Mouse (Mus musculus): Measurements from ENCODE around the gene Fam227b. TPM values are rescaled to one million over a fixed set of nuclear protein-coding genes. Genes with fewer than 3 reads are reported as not detected.

The Fam227b gene
- polyA plus RNA-seq, 1 experiment from 2014 or later: not detected

DNA sequence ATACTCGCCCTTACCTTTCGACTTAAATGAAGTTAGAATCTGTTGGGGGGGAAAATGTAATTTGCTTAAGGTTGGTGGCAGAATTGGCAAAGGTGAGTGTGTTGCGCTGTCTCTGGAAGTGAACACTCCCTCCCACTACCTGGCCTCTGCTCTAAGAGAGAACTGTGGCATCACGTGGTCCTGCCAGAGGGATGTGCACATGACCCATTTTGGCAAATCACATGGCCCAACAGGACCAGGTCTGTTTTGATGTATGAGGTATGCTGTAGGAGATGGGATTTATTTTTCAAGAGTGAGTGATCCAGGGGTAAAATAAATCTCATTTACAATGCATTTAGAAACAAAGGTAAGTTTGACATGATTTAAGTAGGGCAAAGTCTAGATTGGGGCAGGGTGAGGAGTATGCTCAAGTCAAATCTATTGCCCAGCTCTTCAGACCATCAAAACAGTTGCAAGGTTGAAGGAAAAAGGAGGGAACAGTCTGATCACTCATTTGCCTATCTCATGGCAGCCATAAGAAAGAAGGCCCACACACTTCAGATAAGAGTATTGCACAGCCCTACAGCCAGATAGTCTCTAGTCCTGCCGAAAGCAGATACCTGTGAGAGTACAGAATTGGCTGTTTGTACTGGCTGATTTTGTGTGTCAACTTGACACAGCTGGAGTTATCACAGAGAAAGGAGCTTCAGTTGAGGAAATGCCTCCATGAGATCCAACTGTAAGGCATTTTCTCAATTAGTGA, 13.6 kb upstream of the Fam227b start:
- 94% methylated on average over 5 of the region's 5 CpGs for WGBS
- Histone ChIP-seq H3K9ac (no peak overlapping the region), H3K27ac (no peak overlapping the region), H3K4me2 (replicated peaks) (no peak overlapping the region), H3K36me3 (replicated peaks; ENCODE audit: control insufficient read depth, insufficient read depth) (peaks cover 39% of the 10 kb centered on the region), H3K4me1 (replicated peaks; ENCODE audit: control insufficient read depth, insufficient read depth, low read length) (no peaks in the 10 kb centered on the region), H3K4me3 (replicated peaks; ENCODE audit: low read length) (no peak overlapping the region), H3K9me3 (ENCODE audit: control insufficient read depth, low read length) (no peaks in the 10 kb centered on the region), H3K27me3 (ENCODE audit: control insufficient read depth, insufficient read depth, low read length) (no peaks in the 10 kb centered on the region)
- ATAC-seq (ENCODE audit: low FRiP score) (no peak), DNase-seq (ENCODE audit: low spot score) (no peak)

DNA sequence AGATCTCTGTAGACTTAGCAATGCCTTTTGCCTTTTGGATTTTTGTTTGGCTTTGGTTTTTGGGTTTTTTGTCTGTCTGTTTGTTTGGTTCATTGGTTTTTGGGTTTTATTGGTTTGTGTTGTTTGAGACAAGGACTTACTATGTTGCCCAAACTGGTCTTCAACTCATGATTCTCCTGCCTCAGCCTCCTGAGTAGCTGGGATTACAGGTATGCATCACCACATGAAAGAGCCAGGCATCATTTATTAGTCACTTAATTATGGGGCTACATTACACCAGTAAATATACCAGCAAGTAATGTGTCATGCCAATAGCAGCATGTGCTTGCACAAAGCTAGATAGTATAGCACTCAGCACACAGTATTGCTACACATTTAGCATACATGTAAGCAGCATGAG, 4.1 kb downstream of the Fam227b start:
- no peak for DNase-seq (ENCODE audit: low spot score)

DNA sequence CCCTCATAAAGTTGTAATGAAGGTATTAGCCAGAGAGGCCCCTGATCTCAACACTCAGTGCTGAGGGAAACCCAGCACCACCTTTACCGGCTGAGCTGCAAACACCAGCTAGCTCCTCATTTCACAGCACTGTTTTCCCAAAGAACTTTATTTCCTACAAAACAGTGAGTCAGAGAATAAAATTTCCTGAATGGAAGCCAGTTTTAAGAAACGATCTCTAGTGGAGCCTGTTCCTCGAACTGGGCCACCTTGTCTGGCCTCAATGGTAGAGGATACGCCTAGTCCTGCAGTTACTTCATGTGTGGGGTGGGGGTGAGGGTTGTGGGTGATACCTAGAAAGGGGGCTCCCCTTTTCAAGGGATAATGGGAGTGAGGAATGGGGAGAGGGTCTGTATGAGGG, 57.2 kb downstream of the Fam227b start:
- Histone ChIP-seq H3K36me3 (replicated peaks; ENCODE audit: control insufficient read depth, insufficient read depth) (no peaks in the 10 kb centered on the region), H3K9ac (no peak overlapping the region), H3K27me3 (ENCODE audit: control insufficient read depth, insufficient read depth, low read length) (no peaks in the 10 kb centered on the region), H3K9me3 (ENCODE audit: control insufficient read depth, low read length) (no peaks in the 10 kb centered on the region), H3K4me1 (replicated peaks; ENCODE audit: control insufficient read depth, insufficient read depth, low read length) (no peaks in the 10 kb centered on the region), H3K27ac (no peak overlapping the region), H3K4me3 (replicated peaks; ENCODE audit: low read length) (no peak overlapping the region), H3K4me2 (replicated peaks) (no peak overlapping the region)
- no peak for ATAC-seq (ENCODE audit: low FRiP score)
- no peak for DNase-seq (ENCODE audit: low spot score)
- 92% methylated on average over 4 of the region's 4 CpGs for WGBS

More for the DNA sequence above, 4.1 kb downstream of the Fam227b start:
- no peaks in the 10 kb centered on the region for H3K9me3 ChIP-seq (ENCODE audit: control insufficient read depth, low read length)
- no peak overlapping the region for H3K4me2 ChIP-seq (replicated peaks)
- no peak overlapping the region for H3K27ac ChIP-seq
- peaks cover 4% of the 10 kb centered on the region; the same call in 1 of the 2 replicates for H3K27me3 ChIP-seq (ENCODE audit: control insufficient read depth, insufficient read depth, low read length)
- 0 out of 2 replicates have a peak, but pooled peaks cover under 1% of the 10 kb centered on the region for H3K4me1 ChIP-seq (replicated peaks; ENCODE audit: control insufficient read depth, insufficient read depth, low read length)
- no peaks in the 10 kb centered on the region for H3K36me3 ChIP-seq (replicated peaks; ENCODE audit: control insufficient read depth, insufficient read depth)
- no peak for ATAC-seq (ENCODE audit: low FRiP score)
- no peak overlapping the region for H3K4me3 ChIP-seq (replicated peaks; ENCODE audit: low read length)
- no peak overlapping the region for H3K9ac ChIP-seq

DNA sequence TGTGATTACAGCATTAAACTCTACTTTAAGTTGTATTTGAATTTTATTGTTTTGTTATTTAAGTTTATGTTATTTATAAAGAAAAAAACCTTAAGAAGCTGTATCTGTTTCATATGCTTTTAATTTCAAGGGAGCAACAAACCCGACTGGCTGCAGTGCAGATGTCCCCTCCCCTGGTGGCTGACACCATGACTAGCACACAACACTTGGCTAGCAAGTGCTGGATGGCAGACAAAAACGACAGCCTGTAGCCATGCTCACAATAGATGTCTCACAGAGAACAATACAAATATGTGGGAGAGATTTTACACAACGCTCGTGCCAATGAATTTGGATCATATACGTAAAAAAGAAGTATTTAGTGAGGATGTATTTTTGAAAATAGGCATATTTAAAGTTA, 61.4 kb downstream of the Fam227b start:
- Histone ChIP-seq H3K9me3 (ENCODE audit: control insufficient read depth, low read length) (no peaks in the 10 kb centered on the region), H3K4me3 (replicated peaks; ENCODE audit: low read length) (no peak overlapping the region), H3K4me1 (replicated peaks; ENCODE audit: control insufficient read depth, insufficient read depth, low read length) (no peaks in the 10 kb centered on the region), H3K27ac (no peak overlapping the region), H3K9ac (no peak overlapping the region), H3K27me3 (ENCODE audit: control insufficient read depth, insufficient read depth, low read length) (no peaks in the 10 kb centered on the region), H3K36me3 (replicated peaks; ENCODE audit: control insufficient read depth, insufficient read depth) (no peaks in the 10 kb centered on the region), H3K4me2 (replicated peaks) (no peak overlapping the region)
- DNase-seq (ENCODE audit: low spot score) (no peak), ATAC-seq (ENCODE audit: low FRiP score) (no peak)
- WGBS: 56% methylated on average over 5 of the region's 5 CpGs

DNA sequence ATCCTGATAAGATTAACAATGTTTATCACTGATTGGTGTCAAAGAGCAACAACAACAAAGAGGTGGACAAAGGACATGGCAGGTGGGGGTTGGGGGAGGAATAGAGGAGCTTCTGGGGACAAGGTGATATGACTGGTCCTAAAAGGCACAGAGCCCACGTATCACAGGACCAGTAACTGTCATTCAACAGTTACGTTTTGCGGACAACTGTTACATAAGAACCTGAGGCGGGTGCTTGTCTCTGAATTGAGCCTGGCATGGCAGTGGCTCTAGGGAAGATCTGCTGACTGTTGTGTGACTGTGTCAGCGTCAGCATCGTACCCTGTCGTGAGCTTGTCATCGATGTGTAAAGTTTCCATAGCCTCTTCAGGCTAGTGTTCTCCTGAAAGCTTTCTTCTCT, 65.6 kb downstream of the Fam227b start:
- Histone ChIP-seq H3K9ac (no peak overlapping the region), H3K4me2 (replicated peaks) (no peak overlapping the region), H3K36me3 (replicated peaks; ENCODE audit: control insufficient read depth, insufficient read depth) (no peaks in the 10 kb centered on the region), H3K9me3 (ENCODE audit: control insufficient read depth, low read length) (no peaks in the 10 kb centered on the region), H3K27me3 (ENCODE audit: control insufficient read depth, insufficient read depth, low read length) (no peaks in the 10 kb centered on the region), H3K27ac (no peak overlapping the region), H3K4me3 (replicated peaks; ENCODE audit: low read length) (no peak overlapping the region), H3K4me1 (replicated peaks; ENCODE audit: control insufficient read depth, insufficient read depth, low read length) (no peaks in the 10 kb centered on the region)
- ATAC-seq (ENCODE audit: low FRiP score): no peak
- 79% methylated on average over 8 of the region's 8 CpGs for WGBS
- no peak for DNase-seq (ENCODE audit: low spot score)

- H3K9ac ChIP-seq: no peak overlapping the region
- H3K9me3 ChIP-seq (ENCODE audit: control insufficient read depth, low read length): no peaks in the 10 kb centered on the region
- H3K36me3 ChIP-seq (replicated peaks; ENCODE audit: control insufficient read depth, insufficient read depth): no peaks in the 10 kb centered on the region
- WGBS: 84% methylated on average over 3 of the region's 3 CpGs
- ATAC-seq (ENCODE audit: low FRiP score): no peak
- no peak for DNase-seq (ENCODE audit: low spot score)
- no peak overlapping the region for H3K4me2 ChIP-seq (replicated peaks)
- H3K27ac ChIP-seq: no peak overlapping the region
- no peaks in the 10 kb centered on the region for H3K27me3 ChIP-seq (ENCODE audit: control insufficient read depth, insufficient read depth, low read length)
- H3K4me1 ChIP-seq (replicated peaks; ENCODE audit: control insufficient read depth, insufficient read depth, low read length): no peaks in the 10 kb centered on the region
- no peak overlapping the region for H3K4me3 ChIP-seq (replicated peaks; ENCODE audit: low read length)
Measured at GRCm38 (mm10) chr2:126084326-126084725, 67.5 kb downstream of the Fam227b start.

- H3K27me3 ChIP-seq (ENCODE audit: control insufficient read depth, insufficient read depth, low read length): no peaks in the 10 kb centered on the region
- 70% methylated on average over 2 of the region's 2 CpGs for WGBS
- no peaks in the 10 kb centered on the region for H3K9me3 ChIP-seq (ENCODE audit: control insufficient read depth, low read length)
- no peak overlapping the region for H3K27ac ChIP-seq
- H3K36me3 ChIP-seq (replicated peaks; ENCODE audit: control insufficient read depth, insufficient read depth): no peaks in the 10 kb centered on the region
- H3K4me2 ChIP-seq (replicated peaks): no peak overlapping the region
- no peak for ATAC-seq (ENCODE audit: low FRiP score)
- H3K4me3 ChIP-seq (replicated peaks; ENCODE audit: low read length): no peak overlapping the region
- H3K4me1 ChIP-seq (replicated peaks; ENCODE audit: control insufficient read depth, insufficient read depth, low read length): no peaks in the 10 kb centered on the region
- DNase-seq (ENCODE audit: low spot score): no peak
- no peak overlapping the region for H3K9ac ChIP-seq
Measured at GRCm38 (mm10) chr2:126079086-126079485, 72.7 kb downstream of the Fam227b start.

DNA sequence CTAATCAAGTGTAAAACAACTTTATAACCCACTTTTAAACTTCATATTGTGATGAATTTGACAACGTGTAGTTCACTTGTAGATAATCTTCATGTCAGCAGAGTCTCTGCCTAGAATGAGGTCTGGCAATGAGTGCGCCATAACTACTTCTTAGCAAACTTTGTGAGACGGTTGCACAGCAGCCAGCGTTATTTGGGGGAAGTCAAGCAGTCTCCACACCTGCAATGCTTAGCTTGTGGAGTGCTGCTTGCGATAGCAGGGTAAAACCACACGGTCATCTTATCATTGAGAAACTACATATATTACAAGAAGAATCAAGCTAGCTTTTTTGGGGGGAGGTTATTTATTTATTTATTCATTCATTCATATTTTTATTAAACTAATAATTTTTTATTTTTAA, 75.3 kb downstream of the Fam227b start:
- DNase-seq (ENCODE audit: low spot score) (no peak), ATAC-seq (ENCODE audit: low FRiP score) (no peak)
- Histone ChIP-seq H3K4me2 (replicated peaks) (no peak overlapping the region), H3K9me3 (ENCODE audit: control insufficient read depth, low read length) (no peaks in the 10 kb centered on the region), H3K9ac (no peak overlapping the region), H3K4me1 (replicated peaks; ENCODE audit: control insufficient read depth, insufficient read depth, low read length) (no peaks in the 10 kb centered on the region), H3K36me3 (replicated peaks; ENCODE audit: control insufficient read depth, insufficient read depth) (no peaks in the 10 kb centered on the region), H3K27me3 (ENCODE audit: control insufficient read depth, insufficient read depth, low read length) (no peaks in the 10 kb centered on the region), H3K4me3 (replicated peaks; ENCODE audit: low read length) (no peak overlapping the region), H3K27ac (no peak overlapping the region)
- 95% methylated on average over 6 of the region's 6 CpGs for WGBS

- no peaks in the 10 kb centered on the region for H3K27me3 ChIP-seq (ENCODE audit: control insufficient read depth, insufficient read depth, low read length)
- H3K4me1 ChIP-seq (replicated peaks; ENCODE audit: control insufficient read depth, insufficient read depth, low read length): no peaks in the 10 kb centered on the region
- no peaks in the 10 kb centered on the region for H3K9me3 ChIP-seq (ENCODE audit: control insufficient read depth, low read length)
- no peaks in the 10 kb centered on the region for H3K36me3 ChIP-seq (replicated peaks; ENCODE audit: control insufficient read depth, insufficient read depth)
- H3K27ac ChIP-seq: no peak overlapping the region
- no peak overlapping the region for H3K9ac ChIP-seq
- H3K4me2 ChIP-seq (replicated peaks): no peak overlapping the region
- DNase-seq (ENCODE audit: low spot score): no peak
- 92% methylated on average over 4 of the region's 4 CpGs for WGBS
- ATAC-seq (ENCODE audit: low FRiP score): no peak
- H3K4me3 ChIP-seq (replicated peaks; ENCODE audit: low read length): no peak overlapping the region
Measured at GRCm38 (mm10) chr2:126073744-126074143, 78.1 kb downstream of the Fam227b start.

GRCm38 (mm10) chr2:126069740-126070139, 82.1 kb downstream of the Fam227b start:
- DNase-seq (ENCODE audit: low spot score): no peak
- H3K36me3 ChIP-seq (replicated peaks; ENCODE audit: control insufficient read depth, insufficient read depth): no peaks in the 10 kb centered on the region
- WGBS: 90% methylated on average over 1 of the region's 1 CpGs
- H3K27ac ChIP-seq: no peak overlapping the region
- H3K4me2 ChIP-seq (replicated peaks): no peak overlapping the region
- no peak overlapping the region for H3K9ac ChIP-seq
- H3K27me3 ChIP-seq (ENCODE audit: control insufficient read depth, insufficient read depth, low read length): no peaks in the 10 kb centered on the region
- ATAC-seq (ENCODE audit: low FRiP score): no peak
- H3K4me3 ChIP-seq (replicated peaks; ENCODE audit: low read length): no peak overlapping the region
- no peaks in the 10 kb centered on the region for H3K4me1 ChIP-seq (replicated peaks; ENCODE audit: control insufficient read depth, insufficient read depth, low read length)
- H3K9me3 ChIP-seq (ENCODE audit: control insufficient read depth, low read length): no peaks in the 10 kb centered on the region

Measured in hindbrain, embryonic 14.5 days (tissue).